Mouse (Mus musculus): ENCODE data around the gene Plekhh3. TPM values are rescaled to one million over a fixed set of nuclear protein-coding genes. Genes with fewer than 3 reads are reported as not detected.

Plekhh3 gene
- polyA plus RNA-seq, 1 experiment: 67.6 TPM

DNA sequence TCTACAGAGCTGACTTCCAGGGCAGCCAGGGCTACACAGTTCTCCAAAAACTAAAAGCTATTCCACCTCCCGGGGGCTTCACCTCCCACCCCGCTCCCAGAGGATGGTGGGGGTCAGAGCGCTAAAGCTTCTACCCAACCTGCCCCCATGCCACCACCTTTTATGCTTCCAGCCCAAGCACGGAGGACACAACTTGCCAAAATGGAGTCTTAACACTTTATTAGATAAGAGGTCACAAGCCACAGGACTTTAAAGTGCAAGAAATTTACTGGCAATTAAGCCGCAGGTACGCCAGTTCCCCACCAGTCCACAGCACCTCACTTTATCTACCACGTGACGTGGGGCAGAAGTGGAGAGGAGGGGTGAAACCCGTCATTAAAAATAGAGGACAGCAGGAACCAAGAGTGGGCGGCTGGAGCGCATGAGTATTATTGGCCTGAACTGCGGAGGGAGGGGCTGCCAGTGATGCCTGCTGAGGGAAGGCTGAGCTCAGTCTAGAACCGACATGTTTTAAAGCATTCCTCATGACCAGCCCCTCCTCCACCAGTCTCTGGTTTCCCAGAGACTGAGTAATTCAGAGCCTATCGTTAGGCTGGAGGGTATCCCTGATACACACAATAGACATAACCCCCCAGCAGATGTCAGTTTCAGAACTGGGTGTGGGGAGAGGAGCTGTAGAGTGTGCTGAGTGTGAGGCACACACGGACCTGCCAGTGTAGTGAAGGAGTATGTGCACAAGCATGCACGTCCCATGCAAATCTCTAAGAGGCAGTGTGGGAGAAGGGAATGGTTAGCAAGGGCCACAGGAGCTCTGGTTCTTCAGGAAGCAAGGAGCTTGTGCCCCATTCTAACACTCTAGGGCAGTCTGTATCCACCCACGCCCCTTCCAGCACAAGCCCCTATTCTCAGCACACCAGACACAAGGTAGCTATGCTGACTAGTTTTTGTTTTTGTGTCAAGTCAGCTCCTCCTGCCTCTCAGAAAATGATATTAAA lies 20.1 kb upstream of the Plekhh3 start:
- H3K27me3 ChIP-seq (ENCODE audit: control insufficient read depth, insufficient read depth, low read length): no peaks in the 10 kb centered on the region
- TF ChIP-seq CTCF (IDR thresholded peaks at IDR 0.05; ENCODE audit: borderline replicate concordance, insufficient read depth, low read depth, low read length): no peak
- peak; percentile 44; the same call in 1 of the 2 replicates for TF ChIP-seq POLR2A (IDR thresholded peaks at IDR 0.05; ENCODE audit: borderline replicate concordance, insufficient read depth, low read length)
- DNase-seq: peak; percentile 62
- peaks cover 70% of the 10 kb centered on the region for H3K4me1 ChIP-seq (ENCODE audit: control insufficient read depth, insufficient read depth, low read length)
- WGBS: 22% methylated on average over 17 of the region's 17 CpGs
- H3K27ac ChIP-seq (ENCODE audit: insufficient read depth, low read length): peak overlapping the region; percentile 100
- H3K4me3 ChIP-seq (replicated peaks; ENCODE audit: insufficient read depth, low read depth, low read length): no peak overlapping the region

DNA sequence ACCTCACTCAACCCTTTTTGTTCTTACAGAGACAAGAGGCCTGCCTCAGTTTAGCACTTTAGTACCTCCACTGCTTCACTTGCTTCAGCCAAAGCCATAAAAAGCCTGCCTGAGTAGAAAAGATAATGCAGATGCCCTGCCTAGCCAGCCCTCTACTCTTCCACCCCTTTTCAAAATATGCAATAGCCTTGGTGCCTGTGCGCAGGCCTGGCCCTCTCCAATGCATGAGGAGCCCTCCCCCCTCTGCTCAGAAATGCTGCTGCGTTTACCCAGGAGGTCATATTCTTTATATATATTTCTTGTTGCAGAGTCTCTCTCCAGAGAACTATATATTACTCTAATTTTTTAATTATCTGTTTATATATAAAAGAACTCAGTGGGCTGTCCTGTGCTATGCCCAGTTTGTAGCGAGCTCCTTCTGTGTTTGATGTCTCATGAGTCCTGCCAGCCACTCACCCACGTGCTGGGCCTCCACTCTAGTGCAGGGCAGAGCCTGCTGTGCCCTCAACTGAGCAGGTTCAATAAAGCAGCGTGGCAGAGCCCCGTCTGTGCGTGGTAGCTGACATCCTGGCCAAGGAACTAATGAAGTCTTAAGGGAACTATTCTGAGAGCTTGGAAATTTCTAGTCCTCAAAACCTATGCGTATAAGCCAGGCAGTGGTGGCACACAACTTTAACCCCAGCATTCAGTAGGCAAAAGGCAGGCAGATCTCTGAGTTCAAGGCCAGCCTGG lies 19.2 kb upstream of the Plekhh3 start:
- Histone ChIP-seq H3K4me1 (ENCODE audit: control insufficient read depth, insufficient read depth, low read length) (peaks cover 76% of the 10 kb centered on the region), H3K27me3 (ENCODE audit: control insufficient read depth, insufficient read depth, low read length) (no peaks in the 10 kb centered on the region), H3K27ac (ENCODE audit: insufficient read depth, low read length) (peak overlapping the region; percentile 100), H3K4me3 (replicated peaks; ENCODE audit: insufficient read depth, low read depth, low read length) (no peak overlapping the region)
- TF ChIP-seq CTCF (IDR thresholded peaks at IDR 0.05; ENCODE audit: borderline replicate concordance, insufficient read depth, low read depth, low read length) (no peak), POLR2A (IDR thresholded peaks at IDR 0.05; ENCODE audit: borderline replicate concordance, insufficient read depth, low read length) (no peak)
- 9% methylated on average over 8 of the region's 8 CpGs for WGBS
- peak; percentile 49 to 54 for DNase-seq

DNA sequence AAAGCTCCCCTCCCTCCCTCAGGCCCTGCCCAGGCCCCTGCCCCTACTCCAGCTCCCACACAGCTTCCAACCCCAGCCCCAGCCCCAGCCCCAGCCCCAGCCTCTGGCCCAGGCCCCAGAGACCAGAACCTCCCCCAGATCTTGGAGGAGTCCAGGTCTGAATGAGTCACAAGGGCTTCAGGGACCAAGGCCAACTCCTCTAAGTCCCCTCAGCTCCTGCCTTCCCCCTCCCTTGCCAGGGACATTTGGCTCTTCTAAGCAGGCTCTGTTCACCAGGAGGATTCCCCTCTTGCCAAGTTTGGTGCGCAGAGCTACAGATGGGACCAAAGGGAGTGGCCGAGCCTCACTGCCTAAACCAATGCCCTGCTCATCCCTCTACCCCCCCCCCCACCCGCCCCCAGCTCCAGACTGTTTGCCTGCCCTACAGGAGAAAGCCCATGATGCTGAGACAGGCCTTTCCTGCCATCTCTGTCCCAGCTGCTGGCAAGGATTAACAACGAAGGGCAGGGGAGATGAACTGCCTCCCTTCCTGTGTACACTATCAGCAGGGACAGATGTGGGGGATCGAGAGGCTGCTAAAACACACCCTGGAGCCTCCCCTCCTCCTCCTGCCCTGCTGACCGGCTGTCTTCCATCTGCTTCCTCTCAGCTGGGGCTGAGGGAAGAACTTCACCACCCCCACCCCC lies 18.5 kb upstream of the Plekhh3 start:
- DNase-seq: peak; percentile 88 to 98
- peak; percentile 12; the same call in 1 of the 2 replicates for TF ChIP-seq POLR2A (IDR thresholded peaks at IDR 0.05; ENCODE audit: borderline replicate concordance, insufficient read depth, low read length)
- TF ChIP-seq CTCF (IDR thresholded peaks at IDR 0.05; ENCODE audit: borderline replicate concordance, insufficient read depth, low read depth, low read length): no peak
- H3K27me3 ChIP-seq (ENCODE audit: control insufficient read depth, insufficient read depth, low read length): no peaks in the 10 kb centered on the region
- H3K4me3 ChIP-seq (replicated peaks; ENCODE audit: insufficient read depth, low read depth, low read length): no peak overlapping the region
- peak overlapping the region; percentile 100 for H3K27ac ChIP-seq (ENCODE audit: insufficient read depth, low read length)
- under 1% methylated on average over 6 of the region's 6 CpGs for WGBS
- H3K4me1 ChIP-seq (ENCODE audit: control insufficient read depth, insufficient read depth, low read length): peaks cover 82% of the 10 kb centered on the region

DNA sequence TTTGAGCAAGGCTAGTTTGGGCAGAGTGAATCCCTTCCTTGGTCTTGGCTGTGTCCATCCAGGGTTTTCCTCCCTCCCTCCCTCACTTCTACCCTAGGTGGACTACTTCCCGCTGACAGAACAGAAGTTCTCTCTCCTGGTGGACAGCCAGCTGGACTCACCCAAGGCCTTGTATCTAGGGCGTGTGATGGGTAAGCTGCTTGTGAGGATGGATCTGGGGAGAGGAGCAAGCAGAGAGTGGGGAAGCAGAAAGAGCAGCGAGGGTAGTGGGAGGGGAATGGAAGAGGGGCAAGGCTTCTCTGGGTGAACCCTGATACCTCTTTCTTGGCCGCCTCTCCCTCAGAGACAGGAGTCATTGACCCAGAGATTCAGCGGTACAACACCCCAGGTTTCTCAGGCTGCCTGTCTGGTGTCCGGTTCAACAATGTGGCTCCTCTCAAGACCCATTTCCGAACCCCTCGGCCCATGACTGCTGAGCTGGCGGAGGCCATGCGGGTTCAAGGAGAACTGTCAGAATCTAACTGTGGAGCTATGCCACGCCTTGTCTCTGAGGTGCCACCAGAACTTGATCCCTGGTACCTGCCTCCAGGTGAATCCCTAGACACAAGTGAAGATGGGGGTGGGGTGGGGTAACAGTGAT lies 17.1 kb upstream of the Plekhh3 start:
- TF ChIP-seq POLR2A (IDR thresholded peaks at IDR 0.05; ENCODE audit: borderline replicate concordance, insufficient read depth, low read length): peak; percentile 51; the same call in 1 of the 2 replicates
- TF ChIP-seq CTCF (IDR thresholded peaks at IDR 0.05; ENCODE audit: borderline replicate concordance, insufficient read depth, low read depth, low read length): no peak
- DNase-seq: peak; percentile 90 to 96

DNA sequence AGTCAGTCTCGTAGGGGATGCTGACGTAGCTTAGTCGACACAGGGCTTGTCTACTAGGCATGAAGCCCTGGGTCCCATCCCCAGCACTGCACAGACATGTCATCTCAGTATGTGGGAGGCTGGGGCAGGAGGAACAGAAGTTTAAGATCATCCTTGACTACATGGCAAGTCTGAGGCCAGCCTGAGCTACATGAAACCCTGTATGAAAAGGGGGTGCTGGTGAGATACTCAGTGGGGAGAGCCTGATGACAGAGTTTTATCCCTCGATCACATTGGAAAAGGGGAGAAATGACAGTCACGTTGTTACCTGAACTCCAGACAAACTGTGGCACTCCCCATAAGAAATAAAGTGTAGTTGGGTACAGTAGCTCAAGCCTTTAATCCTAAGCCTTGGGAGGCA lies 16.4 kb upstream of the Plekhh3 start:
- TF ChIP-seq POLR2A (IDR thresholded peaks at IDR 0.05; ENCODE audit: borderline replicate concordance, insufficient read depth, low read length) (no peak), CTCF (IDR thresholded peaks at IDR 0.05; ENCODE audit: borderline replicate concordance, insufficient read depth, low read depth, low read length) (no peak)
- DNase-seq: peak in 1 of 2 experiments; percentile 49
- WGBS: 31% methylated on average over 5 of the region's 5 CpGs
- Histone ChIP-seq H3K27ac (ENCODE audit: insufficient read depth, low read length) (peak overlapping the region; percentile 93), H3K27me3 (ENCODE audit: control insufficient read depth, insufficient read depth, low read length) (no peaks in the 10 kb centered on the region), H3K4me3 (replicated peaks; ENCODE audit: insufficient read depth, low read depth, low read length) (no peak overlapping the region), H3K4me1 (ENCODE audit: control insufficient read depth, insufficient read depth, low read length) (peaks cover 88% of the 10 kb centered on the region)

More for the DNA sequence above, 17.1 kb upstream of the Plekhh3 start:
- 14% methylated on average over 11 of the region's 11 CpGs for WGBS
- Histone ChIP-seq H3K4me3 (replicated peaks; ENCODE audit: insufficient read depth, low read depth, low read length) (peak overlapping the region; percentile 40), H3K4me1 (ENCODE audit: control insufficient read depth, insufficient read depth, low read length) (peaks cover 88% of the 10 kb centered on the region), H3K27ac (ENCODE audit: insufficient read depth, low read length) (peak overlapping the region; percentile 93), H3K27me3 (ENCODE audit: control insufficient read depth, insufficient read depth, low read length) (no peaks in the 10 kb centered on the region)

DNA sequence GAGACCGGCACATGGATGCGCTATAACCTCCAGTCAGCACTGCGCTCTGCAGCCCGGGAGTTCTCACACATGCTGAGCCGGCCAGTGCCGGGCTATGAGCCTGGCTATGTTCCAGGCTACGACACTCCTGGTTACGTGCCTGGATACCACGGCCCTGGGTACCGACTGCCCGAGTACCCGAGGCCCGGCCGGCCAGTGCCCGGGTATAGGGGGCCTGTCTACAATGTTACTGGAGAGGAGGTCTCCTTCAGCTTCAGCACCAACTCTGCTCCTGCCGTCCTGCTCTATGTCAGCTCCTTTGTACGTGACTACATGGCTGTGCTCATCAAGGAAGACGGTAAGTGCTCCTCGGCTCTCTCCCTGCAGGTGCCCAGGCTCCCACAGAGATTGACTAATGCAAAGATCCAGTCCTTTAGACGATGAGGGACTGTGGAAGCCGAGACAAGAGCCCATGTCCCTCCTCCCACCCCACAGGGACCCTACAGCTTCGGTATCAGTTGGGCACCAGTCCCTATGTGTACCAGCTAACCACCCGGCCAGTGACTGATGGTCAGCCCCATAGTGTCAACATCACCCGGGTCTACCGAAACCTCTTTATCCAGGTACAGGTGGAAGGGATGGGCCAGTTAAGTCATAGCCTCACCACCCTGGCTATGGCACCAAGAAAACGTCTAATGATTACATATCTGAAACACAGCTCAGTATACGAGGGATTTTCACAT lies 15.5 kb upstream of the Plekhh3 start:
- peak overlapping the region; percentile 93 for H3K27ac ChIP-seq (ENCODE audit: insufficient read depth, low read length)
- TF ChIP-seq POLR2A (IDR thresholded peaks at IDR 0.05; ENCODE audit: borderline replicate concordance, insufficient read depth, low read length): no peak
- no peaks in the 10 kb centered on the region for H3K27me3 ChIP-seq (ENCODE audit: control insufficient read depth, insufficient read depth, low read length)
- H3K4me1 ChIP-seq (ENCODE audit: control insufficient read depth, insufficient read depth, low read length): peaks cover 85% of the 10 kb centered on the region
- 11% methylated on average over 27 of the region's 27 CpGs for WGBS
- no peak overlapping the region for H3K4me3 ChIP-seq (replicated peaks; ENCODE audit: insufficient read depth, low read depth, low read length)
- DNase-seq: peak; percentile 74
